Mouse (Mus musculus): ENCODE data around the gene Mrgprg.

Gene Mrgprg

DNA sequence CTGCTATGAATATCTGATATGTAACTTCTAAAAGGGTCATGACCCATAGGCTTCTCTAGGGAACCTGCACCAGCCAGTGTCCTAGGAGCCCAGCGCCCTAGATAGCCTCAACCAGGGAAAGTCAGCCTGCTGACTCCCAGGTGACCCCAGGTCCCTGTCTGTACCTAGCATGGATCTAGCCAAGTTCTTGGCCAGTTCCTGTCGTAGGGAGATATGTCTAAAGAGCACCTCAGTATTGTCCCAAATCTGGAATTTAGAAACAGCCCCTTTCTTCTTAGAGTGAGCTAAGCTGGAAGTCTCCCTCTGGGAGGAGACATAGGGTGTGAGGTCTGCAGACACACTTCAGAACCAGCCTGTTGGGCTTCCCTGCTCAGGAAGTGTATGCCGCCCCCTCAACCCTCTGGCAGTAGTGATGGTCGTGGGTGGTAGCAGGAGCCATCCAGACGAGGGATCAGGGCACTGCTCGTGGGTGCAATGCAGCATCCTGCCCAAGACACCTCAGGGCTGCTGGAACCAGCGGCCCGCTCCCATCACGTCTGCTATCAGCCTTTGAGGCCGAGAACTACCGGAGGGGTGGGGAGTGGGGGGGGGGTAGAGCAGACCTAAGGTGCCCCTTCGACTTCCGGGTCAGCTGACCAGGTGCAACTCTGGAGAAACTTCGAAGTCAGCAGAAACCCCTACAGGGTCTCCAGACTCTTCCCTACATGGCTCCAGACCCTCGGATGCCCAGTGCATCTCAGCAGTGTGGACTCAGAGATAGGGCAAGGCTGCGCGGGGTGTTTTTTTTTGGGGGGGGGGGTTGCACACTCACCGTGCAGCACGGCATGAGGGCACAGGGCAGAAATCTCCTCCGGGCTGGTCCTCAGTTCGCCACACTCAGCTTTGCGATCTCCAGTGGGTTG, 10.4 kb downstream of the Mrgprg start, which contains the start of gene Osbpl5:
Gene Osbpl5, minus strand, starts transcription at position 861 of the 902 bp plus-strand sequence.
- no peak for DNase-seq (ENCODE audit: extremely low spot score, low read depth, low spot score)

DNA sequence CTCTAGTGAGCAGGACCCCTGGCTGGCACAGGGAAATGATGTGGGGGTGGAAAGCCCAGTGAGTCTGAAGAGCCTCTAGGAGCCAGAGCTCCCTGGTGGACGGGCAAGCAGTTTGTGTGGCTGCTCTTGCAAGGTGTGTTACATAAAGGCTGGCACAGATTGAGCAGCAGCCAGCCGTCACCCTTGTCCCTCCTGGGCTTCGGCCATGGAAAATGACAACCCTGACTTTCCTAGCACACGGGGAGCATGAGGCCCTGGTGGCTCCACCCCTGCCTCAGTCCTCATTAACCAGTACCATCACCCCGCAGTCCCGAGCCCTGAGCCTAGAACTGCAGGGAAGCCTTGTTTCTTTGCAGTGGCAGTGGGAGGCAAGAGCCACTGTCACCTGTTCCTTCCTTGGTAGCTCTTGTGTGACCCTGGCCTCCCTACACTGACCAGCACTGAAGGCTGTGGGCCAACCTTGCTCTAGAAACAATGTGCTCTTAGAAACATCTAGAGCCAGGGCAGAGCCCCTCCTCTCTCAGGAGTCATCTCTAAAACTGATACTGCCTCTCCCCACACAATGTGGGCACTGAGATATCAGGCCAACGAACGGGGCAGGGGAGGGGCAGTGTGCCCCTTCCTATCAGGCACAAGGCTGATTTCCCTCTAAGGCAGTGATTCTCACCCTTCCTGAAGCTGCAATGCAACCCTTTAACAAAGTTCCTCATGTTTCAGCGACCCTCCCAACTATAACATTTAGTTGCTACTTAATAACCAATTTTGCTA, 11.3 kb downstream of the Mrgprg start:
- no peak for DNase-seq (ENCODE audit: extremely low spot score, low read depth, low spot score)

DNA sequence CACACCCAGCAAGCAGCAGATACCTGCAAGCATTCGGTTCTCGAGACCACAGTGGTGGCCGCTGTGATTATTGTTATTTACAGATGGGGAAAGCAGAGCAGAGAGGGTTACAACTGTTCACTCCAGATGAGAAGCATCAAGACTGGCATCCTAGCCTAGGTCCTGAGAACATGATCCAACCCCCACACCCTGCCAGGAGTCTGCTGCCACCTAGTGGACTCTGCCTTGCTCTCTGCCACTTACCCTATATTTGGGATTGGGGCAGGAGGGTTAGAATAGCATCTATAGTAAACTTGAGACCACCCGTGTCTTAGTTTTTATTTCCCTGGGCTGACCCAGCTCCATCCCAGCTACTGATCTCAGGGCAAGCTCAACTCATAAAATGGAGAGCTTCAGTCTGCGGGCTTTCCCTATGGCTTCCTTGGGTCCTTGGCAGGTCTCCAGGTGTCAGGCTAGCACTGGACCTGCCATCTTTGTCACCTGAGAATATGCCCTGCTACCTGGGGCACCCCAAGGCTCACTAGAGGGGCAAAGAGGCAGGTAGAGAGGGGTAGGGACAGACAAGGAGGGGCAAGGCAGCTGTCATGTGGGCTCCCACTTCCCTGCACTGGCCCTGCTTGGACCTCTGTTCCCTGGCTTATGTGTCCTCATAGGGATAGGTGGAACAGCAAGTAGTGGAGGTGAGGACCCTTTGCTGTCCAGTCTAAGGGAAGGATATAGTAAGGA, 12.6 kb downstream of the Mrgprg start:
- DNase-seq (ENCODE audit: extremely low spot score, low read depth, low spot score) = no peak

DNA sequence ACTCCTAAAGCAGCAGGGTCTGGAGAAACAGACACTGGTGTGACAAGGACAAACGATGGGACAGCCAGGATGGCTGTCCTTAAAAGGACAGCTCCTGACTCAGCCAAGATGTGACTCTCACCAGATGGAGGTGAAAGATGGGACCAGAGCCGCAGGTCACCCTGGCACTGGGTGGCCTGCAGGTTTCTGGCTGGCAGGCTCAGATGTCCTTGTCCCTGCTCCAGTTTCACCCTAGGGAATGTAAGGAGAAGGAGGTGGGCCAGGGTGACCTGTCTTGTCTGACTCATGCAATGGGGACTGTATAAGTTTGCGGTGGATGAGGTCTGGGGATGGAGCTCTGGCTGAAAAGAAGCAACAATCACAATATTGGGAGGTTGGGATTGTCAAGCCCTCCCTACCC, 14.2 kb downstream of the Mrgprg start:
- no peak for DNase-seq (ENCODE audit: extremely low spot score, low read depth, low spot score)

DNA sequence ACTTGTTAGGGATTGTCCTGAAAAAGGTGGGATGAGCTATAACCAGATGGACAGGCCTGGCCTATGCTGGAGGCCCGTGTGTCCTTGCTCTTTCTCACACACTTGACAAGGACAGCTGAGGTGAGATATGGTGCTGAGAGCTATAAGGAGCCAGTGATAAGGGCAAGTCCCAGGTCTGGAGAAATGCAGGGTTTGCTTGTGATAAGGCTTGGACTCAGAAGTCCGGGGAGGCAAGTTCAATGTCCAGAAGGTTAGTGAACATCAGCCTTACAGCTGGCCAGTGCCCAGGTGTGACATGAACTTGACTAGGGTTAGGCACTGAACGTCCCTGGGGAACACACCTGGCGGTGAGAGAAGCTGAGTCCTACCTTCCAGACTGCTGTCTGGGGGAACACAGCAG, 14.7 kb downstream of the Mrgprg start:
- DNase-seq (ENCODE audit: extremely low spot score, low read depth, low spot score) = no peak

DNA sequence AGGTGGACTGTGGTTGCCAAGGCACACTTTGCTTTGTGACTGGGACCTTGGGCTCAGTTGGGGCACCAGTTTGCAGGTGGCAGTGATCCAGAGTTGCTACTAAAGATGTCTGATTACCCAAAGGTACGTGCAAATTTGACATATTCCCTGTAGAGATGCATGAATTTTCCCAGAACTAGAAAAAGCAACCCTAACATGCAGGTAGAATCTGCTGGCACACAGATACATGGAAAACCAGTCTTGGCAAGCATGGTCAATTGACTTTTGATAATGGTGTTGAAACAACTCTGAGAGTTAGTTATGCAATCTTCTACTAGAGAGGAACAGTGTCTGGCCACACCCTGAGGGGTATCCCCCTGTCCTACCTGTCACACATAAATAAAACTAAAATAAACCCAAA, 15.4 kb downstream of the Mrgprg start:
- no peak for DNase-seq (ENCODE audit: extremely low spot score, low read depth, low spot score)

DNA sequence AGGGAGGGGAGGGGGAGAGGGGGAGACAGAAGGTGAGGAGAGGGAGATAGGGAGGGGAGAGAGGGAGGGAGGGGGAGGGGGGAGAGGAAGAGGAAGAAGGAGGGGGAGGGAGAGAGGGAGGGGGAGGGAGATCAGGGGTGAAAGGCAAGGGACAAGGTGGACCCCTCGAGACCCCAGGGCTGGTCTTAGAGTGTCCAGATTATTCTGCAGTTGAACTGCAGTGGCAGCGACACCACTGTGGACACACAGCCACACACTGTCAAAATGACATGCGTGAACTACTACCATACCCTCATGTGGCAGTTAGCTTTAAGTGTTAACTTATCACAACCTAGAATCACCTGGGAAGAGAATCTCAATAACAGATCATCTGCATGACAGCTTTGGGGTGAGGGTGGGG, 17.7 kb downstream of the Mrgprg start:
- no peak for DNase-seq (ENCODE audit: extremely low spot score, low read depth, low spot score)

DNA sequence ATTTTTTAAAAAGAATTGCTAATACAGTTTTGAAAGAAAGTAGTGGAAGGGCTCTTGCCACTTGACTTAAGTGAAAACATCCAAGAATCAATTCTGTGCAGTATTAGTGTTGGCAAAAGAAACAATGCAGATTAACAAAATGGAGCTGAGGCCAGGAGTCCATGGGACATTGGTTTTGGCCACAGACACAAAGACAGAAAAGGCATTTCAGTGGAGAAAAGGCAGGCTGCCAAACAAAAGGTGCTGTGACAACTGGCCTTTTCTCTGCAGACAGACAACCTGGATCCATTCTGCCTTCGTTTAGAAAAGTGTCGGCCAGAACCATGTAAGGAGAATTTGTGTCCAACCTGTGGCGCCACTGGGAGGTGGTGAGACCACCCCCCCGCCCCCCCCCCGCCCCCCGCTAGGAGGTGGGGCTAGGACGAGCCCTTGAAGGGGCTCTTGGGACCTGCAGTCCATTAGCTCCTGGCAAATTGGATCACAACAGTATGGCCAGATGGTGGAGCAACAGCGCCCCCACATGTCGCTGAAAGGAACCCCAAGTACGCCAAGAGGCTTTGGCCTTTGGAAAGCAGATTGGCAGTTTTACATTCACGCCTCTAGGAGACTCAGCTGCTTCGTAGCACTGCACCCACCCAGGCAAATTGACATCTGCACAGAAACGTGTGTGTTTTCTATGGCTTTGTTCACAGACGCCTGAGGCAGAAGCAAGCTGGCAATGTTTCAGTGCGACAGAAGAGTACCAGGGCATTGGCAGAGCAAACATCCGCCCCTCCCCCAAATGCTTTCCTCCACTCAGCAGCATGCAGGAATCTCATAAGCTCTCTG, 18.5 kb downstream of the Mrgprg start:
- peak; percentile 79 for DNase-seq (ENCODE audit: extremely low spot score, low read depth, low spot score)

DNA sequence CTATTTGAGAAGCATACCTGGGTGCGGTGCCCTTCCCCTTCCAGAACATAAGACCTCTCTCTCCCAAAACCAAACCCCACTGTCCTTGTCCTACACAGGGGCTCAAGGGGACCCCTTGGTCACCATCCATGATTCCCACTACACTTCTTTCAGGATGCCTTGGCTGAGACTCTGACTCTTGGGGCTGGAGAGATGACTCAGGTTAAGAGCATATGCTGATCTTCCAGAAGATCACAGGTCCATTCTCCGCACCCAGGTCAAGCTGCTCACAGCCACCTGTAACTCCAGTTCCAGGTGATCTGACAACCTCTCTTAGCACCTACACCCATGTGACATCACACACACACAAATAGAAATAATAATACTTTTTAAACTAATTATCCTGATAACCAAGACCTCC, 26.1 kb downstream of the Mrgprg start:
- no peak for DNase-seq (ENCODE audit: extremely low spot score, low read depth, low spot score)

DNA sequence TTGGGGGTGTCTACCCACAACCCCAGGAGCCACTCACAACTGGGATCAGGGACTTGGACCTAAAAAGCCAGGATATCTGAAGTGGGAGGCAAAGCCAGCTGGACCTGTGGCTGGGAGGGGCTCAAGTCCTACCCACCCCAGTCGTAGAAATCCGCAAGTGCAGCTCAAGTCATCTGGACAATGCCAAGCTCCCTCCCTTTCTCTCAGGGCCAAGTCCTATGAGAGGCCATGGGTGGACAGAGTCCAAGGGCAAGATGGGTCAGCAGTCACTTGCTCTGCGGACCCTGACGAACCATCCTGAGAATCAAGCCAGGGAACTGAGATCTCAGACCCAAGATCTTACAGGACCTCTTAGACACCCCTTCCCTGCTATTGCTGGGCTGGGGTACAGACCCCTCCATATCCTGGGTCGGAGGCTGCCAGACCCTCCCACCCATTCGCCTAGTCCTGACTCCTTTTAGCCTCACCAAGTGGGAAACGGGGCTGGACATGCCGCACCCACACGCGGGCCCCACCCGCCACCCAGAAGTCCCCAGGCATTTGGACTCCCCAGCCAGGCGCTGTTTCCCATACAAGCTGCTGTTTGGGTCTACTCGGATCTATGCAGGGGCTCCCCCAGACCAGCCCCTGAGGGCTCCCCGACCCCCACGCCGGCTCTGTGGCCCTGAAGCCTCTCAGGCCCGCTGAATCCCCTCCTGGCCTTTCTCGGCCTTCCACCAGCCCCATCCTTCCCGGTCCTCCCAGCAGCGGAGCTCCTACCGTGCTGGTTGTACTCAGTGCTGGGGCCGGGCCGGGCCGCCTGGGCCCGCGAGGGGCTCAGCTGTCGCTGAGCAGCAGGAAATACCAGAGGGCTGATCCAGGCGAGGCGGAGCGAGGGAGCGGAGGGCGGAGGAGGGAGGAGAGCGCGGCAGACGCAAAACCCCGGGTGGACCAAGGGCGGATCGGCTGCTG, 27.0 kb downstream of the Mrgprg start:
- no peak for DNase-seq (ENCODE audit: extremely low spot score, low read depth, low spot score)

DNA sequence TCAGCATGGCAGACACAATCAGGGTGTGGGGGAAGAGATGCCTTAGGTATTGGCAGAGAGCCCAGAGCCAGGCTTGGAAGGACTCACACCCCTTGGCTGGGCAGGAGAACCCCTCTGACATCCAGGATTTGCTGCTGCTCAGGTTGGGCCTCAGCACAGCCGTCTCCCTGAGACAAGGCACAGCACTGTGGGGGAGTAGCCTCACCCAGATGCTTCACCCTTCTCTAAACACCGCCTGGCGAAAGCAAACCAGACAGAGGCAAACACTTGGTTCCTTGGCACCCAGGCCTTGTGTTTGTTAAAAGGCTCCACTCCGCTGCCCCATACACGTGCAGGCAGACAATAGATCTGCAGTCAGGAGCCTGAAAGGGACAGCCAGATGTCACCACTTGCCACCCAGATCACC, 28.2 kb downstream of the Mrgprg start:
- DNase-seq (ENCODE audit: extremely low spot score, low read depth, low spot score) = no peak

DNA sequence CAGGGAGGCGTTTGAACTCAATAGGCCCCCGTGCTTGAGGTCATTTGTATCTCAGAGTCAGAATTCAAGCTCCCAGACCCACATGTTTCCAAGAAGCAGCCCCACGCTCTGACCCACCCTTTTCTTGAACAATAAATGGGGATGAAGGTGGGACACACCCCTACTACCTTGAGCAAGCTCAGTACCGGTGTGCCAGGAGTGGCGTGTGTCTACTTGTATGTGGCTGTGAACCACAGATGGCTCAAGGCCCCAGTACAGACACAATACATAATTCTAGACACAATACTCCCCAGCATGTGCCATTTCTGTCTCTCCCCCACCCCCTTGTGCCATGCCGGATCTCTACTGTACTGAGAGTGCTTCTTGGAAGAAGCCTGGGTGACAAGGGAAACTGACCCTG, 28.6 kb downstream of the Mrgprg start:
- DNase-seq (ENCODE audit: extremely low spot score, low read depth, low spot score) = no peak

DNA sequence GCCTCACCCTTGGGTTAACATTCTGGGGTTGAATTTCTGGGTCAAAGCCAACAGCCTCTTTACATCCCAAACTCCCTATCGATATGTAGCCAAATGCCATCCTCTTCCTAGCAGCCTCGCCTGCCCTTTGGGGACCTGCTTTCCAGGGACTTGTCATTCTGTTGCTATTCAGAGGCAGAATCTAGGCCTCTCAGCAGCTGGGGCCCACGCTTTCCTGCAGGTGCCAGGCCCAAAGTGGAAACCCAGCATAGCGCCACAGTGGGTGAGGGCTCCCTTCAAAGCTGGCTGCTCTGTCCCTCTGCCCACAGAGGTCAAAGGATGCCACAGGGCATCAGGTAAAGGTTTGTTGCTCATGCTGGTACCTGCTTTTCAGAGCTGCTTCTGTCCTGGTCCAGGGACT, 33.0 kb downstream of the Mrgprg start:
- DNase-seq (ENCODE audit: extremely low spot score, low read depth, low spot score) = no peak

DNA sequence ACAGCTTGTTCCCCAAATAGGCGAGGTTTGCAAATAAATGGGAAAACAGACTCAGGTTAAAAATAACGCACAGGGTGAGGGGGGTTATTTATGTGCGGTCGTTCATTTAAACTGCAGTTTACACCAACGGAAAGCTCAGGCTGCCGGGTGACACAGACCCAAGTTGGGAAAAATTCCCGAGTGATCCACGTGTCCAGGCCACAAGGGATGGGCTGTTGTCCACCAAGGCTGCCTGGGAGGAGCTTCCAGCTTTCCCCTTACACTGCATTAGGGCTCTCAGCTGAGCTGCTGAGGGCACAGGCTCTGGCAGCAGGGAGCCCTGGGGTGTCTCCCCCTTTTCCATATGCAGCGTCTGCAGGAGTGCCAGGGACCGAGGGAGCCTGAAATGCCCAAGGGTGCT, 36.9 kb downstream of the Mrgprg start:
- no peak for DNase-seq (ENCODE audit: extremely low spot score, low read depth, low spot score)

DNA sequence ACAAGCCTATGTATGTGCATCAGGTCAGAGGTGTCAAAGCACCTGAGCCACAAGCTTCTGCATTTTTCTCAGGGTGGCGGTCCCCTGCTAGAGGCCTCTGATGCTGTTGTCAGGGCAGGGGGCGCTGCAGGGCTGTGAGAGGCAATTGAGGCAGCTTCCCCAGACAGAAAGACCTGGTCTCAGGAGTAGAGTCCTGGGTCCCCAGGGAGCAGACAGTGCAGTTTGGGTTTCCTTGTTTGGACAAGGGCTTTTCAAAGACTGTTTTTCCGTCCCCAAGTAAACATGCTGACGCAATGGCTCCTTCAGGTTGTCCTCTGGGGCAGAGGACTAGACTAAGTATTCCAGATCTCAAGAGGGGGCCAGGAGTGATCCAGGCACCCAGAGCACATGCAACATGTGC, 40.4 kb downstream of the Mrgprg start:
- DNase-seq (ENCODE audit: extremely low spot score, low read depth, low spot score) = no peak

DNA sequence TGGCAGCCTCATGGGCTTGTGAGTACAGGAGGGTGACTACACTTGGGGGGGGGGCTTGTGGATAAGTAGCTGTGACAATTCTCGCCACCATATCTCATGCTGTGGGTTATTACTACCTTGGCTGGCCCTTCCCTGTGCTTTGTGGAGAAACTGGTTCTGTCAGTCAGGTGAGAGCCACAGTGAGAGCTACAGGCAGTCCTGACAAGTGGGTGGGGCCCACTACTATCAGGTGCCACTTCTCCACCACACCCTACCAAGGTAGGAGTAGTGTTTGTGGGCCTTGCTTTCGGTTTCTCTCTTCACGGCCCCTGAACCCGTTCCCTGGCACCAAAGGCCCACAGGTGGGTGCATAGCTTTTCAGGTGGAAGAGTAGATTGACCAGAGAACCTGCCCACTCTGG, 43.0 kb downstream of the Mrgprg start:
- no peak for DNase-seq (ENCODE audit: extremely low spot score, low read depth, low spot score)

DNA sequence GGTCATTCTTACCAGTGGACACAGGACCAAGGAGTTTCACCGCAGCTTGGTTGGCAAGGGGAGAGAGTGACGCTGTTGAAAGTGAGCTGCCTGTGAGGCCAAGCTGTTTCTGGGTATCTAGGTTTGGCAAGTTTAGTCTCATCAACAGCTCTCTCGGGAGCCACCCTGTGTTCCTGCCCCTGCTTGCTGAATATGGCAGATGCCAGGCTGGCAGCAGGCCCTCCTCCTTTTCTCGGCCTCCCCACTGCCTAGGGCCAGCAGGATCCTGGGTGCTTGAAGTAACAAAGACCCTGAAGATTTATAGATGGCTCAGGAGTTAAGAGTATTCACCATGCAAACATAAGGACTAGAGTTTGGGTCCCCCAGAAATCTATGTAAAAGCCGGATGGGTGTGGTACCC, 44.1 kb downstream of the Mrgprg start:
- DNase-seq (ENCODE audit: extremely low spot score, low read depth, low spot score) = no peak

DNA sequence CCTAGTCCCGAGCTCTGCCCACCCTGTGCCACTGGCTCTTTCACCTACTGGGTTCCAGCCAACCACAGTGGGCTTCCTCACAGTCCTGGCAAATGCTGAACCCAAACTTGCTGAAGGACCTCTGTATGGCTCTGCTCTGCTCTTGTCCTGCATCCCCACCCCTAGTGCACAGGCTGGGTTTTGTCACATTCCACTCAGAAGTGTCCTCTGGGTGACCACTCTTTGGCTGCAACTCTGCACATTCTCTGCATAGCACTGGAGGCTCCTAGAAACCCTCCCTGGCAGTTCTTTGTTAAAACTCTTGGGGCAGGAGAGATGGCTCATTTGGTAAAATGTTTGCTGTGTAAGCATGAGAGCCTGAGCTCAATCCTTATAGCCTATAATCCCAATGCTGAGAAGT, 49.0 kb downstream of the Mrgprg start:
- no peak for DNase-seq (ENCODE audit: extremely low spot score, low read depth, low spot score)
